ENCODE assay signal across 8 mouse cellular contexts in the genomic region with DNA sequence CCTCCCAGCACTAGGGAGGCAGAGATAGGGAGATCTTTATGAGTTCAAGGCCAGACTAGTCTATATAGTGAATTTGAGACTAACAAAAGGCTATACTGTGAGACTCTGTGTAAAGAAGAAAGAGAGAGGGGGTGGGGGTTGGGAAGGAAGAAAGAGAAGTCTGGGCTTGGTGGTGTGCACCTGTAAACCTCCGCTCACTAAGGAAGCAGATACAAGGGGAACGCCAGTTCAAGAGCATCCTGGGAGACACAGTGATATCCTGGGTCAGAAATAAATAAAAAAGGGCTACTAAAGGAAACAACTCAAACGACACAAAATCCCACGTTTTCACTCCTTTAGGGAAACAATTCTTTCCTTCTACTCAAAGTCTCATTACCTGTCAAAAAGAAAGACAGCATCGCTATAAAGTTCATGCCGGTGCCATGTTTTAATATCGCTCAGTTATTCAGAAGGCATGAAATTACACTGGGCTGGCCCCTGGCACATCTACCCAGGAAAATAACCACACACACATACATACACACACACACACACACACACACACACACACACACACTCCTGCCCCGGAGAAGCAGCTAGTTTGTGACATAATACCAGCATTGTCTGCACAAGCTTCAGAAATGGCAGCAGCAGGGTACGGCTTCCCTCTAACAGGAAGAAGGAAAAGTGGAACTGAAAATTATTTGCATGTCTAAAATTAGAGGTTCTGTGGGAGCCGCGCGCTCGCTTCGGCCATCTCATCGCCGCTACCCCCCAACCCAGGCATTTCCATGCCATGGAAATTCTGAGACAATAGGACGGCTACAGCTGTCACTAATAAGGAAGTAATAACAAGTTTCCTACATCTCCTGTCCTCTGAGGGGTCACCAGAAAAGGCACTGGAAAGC. TPM values are rescaled to one million over a fixed set of nuclear protein-coding genes. Genes with fewer than 3 reads are reported as not detected.
A peak's percentile ranks its signal among the peaks of the same experiment; 100 is the strongest.
DNase-seq lines count a peak whose midpoint lies in the region; ATAC-seq lines count a peak whose summit lies in the region.

No protein-coding gene starts in this region.

- DNase-seq in cerebellum, adult 11-12 months: peak; percentile 31
- DNase-seq in cerebellum, adult 11 months: no peak
- DNase-seq in spleen, adult 18-20 months: peak; percentile 31 to 47
- no peak for DNase-seq in spleen, postnatal 14 days (ENCODE audit: low spot score in 2 of 2)
- no peak for DNase-seq in thymus, postnatal 10 days (ENCODE audit: low spot score in 2 of 2)

- H3K4me1 ChIP-seq in intestine, embryonic 16.5 days (ENCODE audit: control insufficient read depth, insufficient read depth, low read length): peaks cover 8% of the 10 kb centered on the region
- peaks cover 4% of the 10 kb centered on the region; the same call in 1 of the 2 replicates for H3K4me1 ChIP-seq in forebrain, embryonic 13.5 days

- H3K9me3 ChIP-seq in intestine, embryonic 16.5 days (ENCODE audit: control insufficient read depth, low read length): no peaks in the 10 kb centered on the region
- no peaks in the 10 kb centered on the region for H3K9me3 ChIP-seq in forebrain, embryonic 13.5 days (replicated peaks)

- 66% methylated on average over 17 of the region's 17 CpGs for WGBS in intestine, embryonic 16.5 days
- 80% methylated on average over 17 of the region's 17 CpGs for WGBS in forebrain, embryonic 13.5 days

- H3K27ac ChIP-seq in intestine, embryonic 16.5 days (ENCODE audit: low read length): no peak overlapping the region
- H3K27ac ChIP-seq in forebrain, embryonic 13.5 days: no peak overlapping the region

- no peak overlapping the region for H3K4me3 ChIP-seq in intestine, embryonic 16.5 days (ENCODE audit: low read length)
- no peak overlapping the region for H3K4me3 ChIP-seq in forebrain, embryonic 13.5 days

- peak; percentile 45 for ATAC-seq in intestine, embryonic 16.5 days
- peak; percentile 70 for ATAC-seq in monocyte, adult 5-6 weeks (replicated peaks; ENCODE audit: insufficient number of reproducible peaks, low FRiP score, low TSS enrichment, poor library complexity, severe bottlenecking)
- no peak for ATAC-seq in forebrain, embryonic 13.5 days

- no peaks in the 10 kb centered on the region for H3K36me3 ChIP-seq in intestine, embryonic 16.5 days (ENCODE audit: control insufficient read depth, insufficient read depth, low read length)
- no peaks in the 10 kb centered on the region for H3K36me3 ChIP-seq in forebrain, embryonic 13.5 days (ENCODE audit: poor library complexity, severe bottlenecking)

- H3K9ac ChIP-seq in intestine, embryonic 16.5 days (ENCODE audit: low read depth, low read length): 0 out of 2 replicates have a peak overlapping the region, but pooled peaks have one; percentile 34
- no peak overlapping the region for H3K9ac ChIP-seq in forebrain, embryonic 13.5 days

- H3K27me3 ChIP-seq in intestine, embryonic 16.5 days (replicated peaks; ENCODE audit: control insufficient read depth, insufficient read depth, low read length): no peaks in the 10 kb centered on the region
- no peaks in the 10 kb centered on the region for H3K27me3 ChIP-seq in forebrain, embryonic 13.5 days

- no peak overlapping the region for H3K4me2 ChIP-seq in intestine, embryonic 16.5 days (ENCODE audit: low read depth, low read length)
- H3K4me2 ChIP-seq in forebrain, embryonic 13.5 days: no peak overlapping the region

RNA-seq across cellular contexts. Expression of a gene that starts 6.6 kb away (rescaled TPM):
- 3.5 TPM in 2 replicates for polyA plus RNA-seq in intestine, embryonic 16.5 days (2015; fragmentation: Nextera tagmentation; extraction: Ambion mirVana)
- total RNA-seq in monocyte, adult 5-6 weeks (2017): 224 to 262 TPM (median 261 TPM) in 3 replicates
- polyA plus RNA-seq in forebrain, embryonic 13.5 days (2015; fragmentation: Nextera tagmentation; extraction: Ambion mirVana): 2.1 and 2.2 TPM in 2 replicates

Comparison
In these comparisons a context has a peak if more than half of its experiments do, and no peak if none do; other contexts are left out.
1. DNase-seq: peak in cerebellum, adult 11-12 months (single experiment) and spleen, adult 18-20 months (2 of 2); none in cerebellum, adult 11 months (single experiment), spleen, postnatal 14 days (0 of 2) and thymus, postnatal 10 days (0 of 2).